Mouse (Mus musculus) bone marrow, adult 2 months (tissue): ENCODE data around the gene Ptpn5. TPM values are rescaled to one million over a fixed set of nuclear protein-coding genes. Genes with fewer than 3 reads are reported as not detected.
A peak's percentile ranks its signal among the peaks of the same experiment; 100 is the strongest.

Experiments
- H3K27ac ChIP-seq: fragments of 200-500 bp; 2 replicates; pipeline ENCODE4 v1.5.1; 2012; ENCODE audit warnings: low read depth, mild to moderate bottlenecking, control low read depth, inconsistent platforms, low read length; ENCODE audit not compliant: control insufficient read depth, poor library complexity, insufficient read depth
- H3K4me1 ChIP-seq: fragments of 200-500 bp; 2 replicates; pipeline ENCODE4 v1.6.1; 2011; ENCODE audit warnings: low read length; ENCODE audit not compliant: control insufficient read depth, insufficient read depth
- H3K4me3 ChIP-seq: fragments of 200-500 bp; replicated peaks from 2 replicates; pipeline ENCODE3; 2011; ENCODE audit warnings: mild to moderate bottlenecking, low read depth, low read length, control low read depth; ENCODE audit not compliant: control insufficient read depth
- CTCF ChIP-seq: fragments of 200-500 bp; IDR thresholded peaks from 2 replicates; pipeline ENCODE4 v1.5.1; 2011; ENCODE audit warnings: low read length, control low read depth; ENCODE audit not compliant: control insufficient read depth, insufficient read depth
- POLR2A ChIP-seq: fragments of 200-500 bp; IDR thresholded peaks from 2 replicates; pipeline ENCODE4 v1.6.1; 2011; ENCODE audit warnings: low read depth, mild to moderate bottlenecking, control low read depth, low read length, borderline replicate concordance; ENCODE audit not compliant: control insufficient read depth
- WGBS: fragments of 180-500 bp; shearing (Covaris S2); methylation state at CpG from one replicate; pipeline ENCODE4 v1.1.7; 2018; 5-methylcytosine and 5-hydroxymethylcytosine counted together
- polyA plus RNA-seq: library from polyadenylated mRNA; stranded (reverse); fragments of >200 nt; gene quantifications from 2 replicates; pipeline ENCODE4 v1.2.4, GENCODE M21; 2011; ENCODE audit warnings: low replicate concordance; ENCODE audit not compliant: missing spikeins, insufficient read depth, insufficient read length

The Ptpn5 gene
- polyA plus RNA-seq, 1 experiment: not detected

DNA sequence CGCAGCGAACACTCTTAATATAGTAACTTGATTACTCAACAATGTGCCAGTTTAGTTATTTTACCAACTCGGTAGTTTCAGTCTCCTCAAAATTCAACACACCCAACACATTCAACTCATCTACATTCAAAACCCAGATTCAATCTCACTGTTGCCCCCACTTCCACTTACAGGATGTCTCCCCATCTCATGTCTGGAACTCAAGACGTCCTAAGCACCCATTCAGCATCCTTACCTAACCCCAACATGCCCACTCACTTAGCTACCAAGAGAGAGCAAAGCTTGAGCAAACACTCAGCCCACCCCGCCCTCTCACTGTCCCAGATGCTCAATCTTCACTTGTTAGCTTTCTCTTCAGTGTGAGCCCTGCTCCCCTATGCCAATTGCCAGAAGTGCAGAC lies 71.9 kb downstream of the Ptpn5 start:
- WGBS: 51% methylated on average over 5 of the region's 5 CpGs
- peaks cover 2% of the 10 kb centered on the region; the same call in 1 of the 2 replicates for H3K4me1 ChIP-seq
- no peak overlapping the region for H3K4me3 ChIP-seq
- no peak for TF ChIP-seq POLR2A
- no peak for TF ChIP-seq CTCF
- no peak overlapping the region for H3K27ac ChIP-seq

DNA sequence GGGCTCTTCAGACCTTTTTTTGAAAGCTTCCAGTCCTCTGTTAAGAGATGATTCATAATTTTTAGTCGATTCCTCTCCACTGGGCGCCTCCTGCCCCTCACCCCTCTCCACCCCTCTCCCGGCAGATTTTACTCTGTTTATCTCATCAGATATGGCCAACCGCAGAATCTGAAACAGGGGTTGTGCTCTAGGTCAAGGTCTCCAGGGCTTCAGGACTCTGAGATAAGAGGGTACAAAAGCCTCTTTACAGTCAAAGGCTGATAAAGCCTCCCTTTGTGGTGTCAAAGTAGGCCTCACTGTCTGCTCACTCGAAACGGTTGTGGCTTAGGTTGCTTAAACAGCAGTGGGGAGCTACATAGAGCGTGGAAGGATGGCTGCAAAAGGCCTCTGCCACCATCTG lies 74.1 kb downstream of the Ptpn5 start:
- Histone ChIP-seq H3K4me1 (peaks cover 8% of the 10 kb centered on the region), H3K27ac (no peak overlapping the region), H3K4me3 (no peak overlapping the region)
- TF ChIP-seq POLR2A (no peak), CTCF (no peak)
- 44% methylated on average over 7 of the region's 7 CpGs for WGBS

DNA sequence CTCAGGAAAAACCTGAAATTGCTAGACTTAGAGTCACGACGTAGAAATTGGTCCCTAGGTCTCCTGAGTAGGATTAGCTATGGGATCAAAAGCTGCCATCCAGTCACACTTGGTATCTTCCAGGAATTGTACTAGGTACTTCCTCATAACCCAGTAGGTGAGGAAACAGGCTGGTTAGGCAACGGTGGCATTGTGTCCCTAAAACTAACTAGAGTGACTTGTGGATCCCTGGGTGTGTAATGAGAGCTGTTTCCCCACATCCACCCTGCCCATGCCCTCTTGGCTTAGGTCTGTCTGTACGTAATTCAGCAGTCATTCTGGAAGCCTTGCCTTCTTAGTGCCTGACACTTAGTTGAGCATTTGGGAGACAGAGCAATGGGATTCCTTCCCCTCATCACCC lies 77.2 kb downstream of the Ptpn5 start:
- no peak for TF ChIP-seq CTCF
- no peak for TF ChIP-seq POLR2A
- Histone ChIP-seq H3K4me3 (no peak overlapping the region), H3K27ac (no peak overlapping the region), H3K4me1 (peaks cover 8% of the 10 kb centered on the region)
- WGBS: 35% methylated on average over 4 of the region's 4 CpGs

DNA sequence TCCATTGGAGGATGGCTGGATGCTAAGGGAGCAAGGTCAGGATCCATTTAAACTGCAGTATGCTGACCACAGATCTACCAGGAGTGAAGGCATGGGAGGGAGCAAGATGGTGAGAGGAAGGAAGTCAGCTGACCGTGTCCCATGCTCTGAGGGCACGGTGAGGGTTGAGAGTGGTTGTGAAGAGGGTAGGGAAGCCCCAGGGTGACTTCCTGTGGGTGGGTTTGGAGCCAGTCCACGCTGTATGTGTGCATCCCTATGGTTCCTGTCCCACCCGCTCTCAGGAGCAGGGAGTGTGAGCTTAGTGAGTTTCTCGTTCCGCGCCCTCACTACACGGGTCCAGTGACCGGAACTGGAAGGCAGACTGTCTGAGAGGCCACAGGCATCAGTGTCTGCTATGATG lies 77.7 kb downstream of the Ptpn5 start:
- no peak for TF ChIP-seq CTCF
- TF ChIP-seq POLR2A: no peak
- Histone ChIP-seq H3K27ac (peak overlapping the region; percentile 48), H3K4me3 (peak overlapping the region; percentile 11), H3K4me1 (peaks cover 8% of the 10 kb centered on the region)
- 9% methylated on average over 9 of the region's 9 CpGs for WGBS

DNA sequence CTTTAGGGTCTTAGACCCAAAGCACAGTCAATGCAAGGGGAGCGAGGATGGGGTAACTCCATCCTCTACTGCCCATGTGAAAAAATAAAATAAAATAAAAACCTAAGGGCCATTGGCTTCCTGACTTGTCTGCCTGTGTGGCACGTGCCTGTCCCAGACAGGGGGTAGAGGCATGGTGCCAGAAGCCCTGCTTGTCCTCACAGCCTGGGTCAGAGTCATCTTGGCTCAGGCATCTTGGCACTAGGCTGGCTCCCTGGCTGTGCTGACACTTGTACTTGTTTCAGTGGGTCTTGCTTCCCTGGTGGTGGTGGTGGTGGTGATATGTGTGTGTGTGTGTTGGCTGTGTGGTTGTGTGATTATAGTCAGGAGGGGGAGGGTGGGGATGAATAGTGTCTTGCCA lies 78.8 kb downstream of the Ptpn5 start:
- Histone ChIP-seq H3K27ac (no peak overlapping the region), H3K4me1 (peaks cover 8% of the 10 kb centered on the region), H3K4me3 (no peak overlapping the region)
- 52% methylated on average over 2 of the region's 2 CpGs for WGBS
- no peak for TF ChIP-seq POLR2A
- TF ChIP-seq CTCF: no peak

DNA sequence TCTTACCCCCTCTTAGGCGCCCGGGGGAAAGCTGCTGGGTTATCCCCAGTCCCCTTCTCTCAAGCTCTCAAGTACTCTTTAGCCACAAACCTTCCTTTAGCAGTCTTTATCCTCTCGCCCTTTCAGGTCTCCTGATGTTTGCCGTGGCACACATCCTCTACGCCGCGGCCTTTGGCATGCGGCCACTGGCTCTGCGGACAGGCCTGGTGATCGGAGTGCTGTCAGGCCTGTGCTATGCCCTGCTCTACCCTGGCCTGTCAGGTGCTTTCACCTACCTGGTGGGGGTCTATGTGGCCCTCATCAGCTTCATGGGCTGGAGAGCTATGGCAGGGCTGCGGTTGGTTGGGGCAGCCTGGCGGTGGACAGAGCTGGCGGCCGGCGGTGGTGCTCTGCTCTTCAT lies 80.2 kb downstream of the Ptpn5 start:
- 84% methylated on average over 15 of the region's 15 CpGs for WGBS
- Histone ChIP-seq H3K4me1 (peaks cover 8% of the 10 kb centered on the region), H3K27ac (no peak overlapping the region), H3K4me3 (no peak overlapping the region)
- TF ChIP-seq POLR2A: no peak

DNA sequence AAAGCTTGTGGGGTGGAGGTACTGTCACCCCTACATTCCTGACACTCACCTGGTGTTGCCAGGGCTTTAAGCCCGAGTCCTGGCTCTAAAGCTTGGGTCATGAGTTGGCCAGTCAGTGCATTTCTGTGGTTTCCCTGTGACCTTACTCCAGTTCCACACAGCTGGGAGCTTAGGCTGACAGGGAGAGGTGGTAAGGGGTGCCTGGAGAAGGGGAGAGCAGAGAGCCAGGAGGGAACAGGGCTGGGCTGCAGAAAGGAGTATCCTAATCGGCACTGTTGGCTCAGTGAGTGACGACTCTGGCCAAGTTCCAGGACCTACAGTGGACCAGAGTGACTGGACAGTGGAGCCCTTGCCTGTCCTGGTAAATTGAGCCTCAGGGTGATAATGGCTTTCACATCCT lies 81.2 kb downstream of the Ptpn5 start:
- TF ChIP-seq POLR2A (no peak), CTCF (no peak)
- peaks cover 8% of the 10 kb centered on the region for H3K4me1 ChIP-seq
- no peak overlapping the region for H3K4me3 ChIP-seq
- 0 out of 2 replicates have a peak overlapping the region, but pooled peaks have one; percentile 5 for H3K27ac ChIP-seq
- 29% methylated on average over 3 of the region's 3 CpGs for WGBS

DNA sequence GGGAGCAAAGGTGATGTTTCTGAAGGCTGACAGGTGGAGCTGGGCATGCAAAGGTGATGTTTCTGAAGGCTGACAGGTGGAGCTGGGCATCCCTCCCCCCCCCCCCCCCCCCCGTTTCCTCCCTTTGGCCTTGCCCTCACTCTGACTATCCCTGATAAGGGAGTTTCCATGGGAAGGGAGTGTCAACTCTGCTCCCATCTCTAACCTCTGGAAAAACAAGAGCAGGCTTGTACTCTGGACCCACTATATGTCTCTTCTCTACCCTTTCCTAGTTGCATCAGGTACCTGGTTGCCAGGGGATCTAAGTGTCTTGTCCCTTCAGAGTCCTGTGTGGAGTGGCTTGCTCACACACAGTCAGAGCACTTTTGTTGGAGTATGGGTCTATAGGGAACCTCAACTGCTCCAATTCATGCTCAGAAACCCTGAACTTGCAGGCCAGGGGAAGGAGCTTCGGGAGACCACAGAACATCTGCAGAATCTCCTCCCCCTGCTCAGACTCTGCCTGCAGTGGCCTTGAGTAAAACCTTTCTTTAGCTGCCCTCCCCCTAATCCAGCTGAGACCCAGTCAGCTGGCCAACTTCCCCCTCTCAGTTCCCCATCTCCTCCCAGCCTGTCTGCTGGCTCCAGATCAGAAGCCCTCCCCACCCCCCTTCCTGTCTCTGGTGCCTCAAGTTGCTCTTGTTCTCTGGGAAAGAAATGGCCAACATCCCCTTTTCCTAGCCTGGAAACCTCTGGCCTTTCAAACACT lies 81.9 kb downstream of the Ptpn5 start:
- H3K27ac ChIP-seq: no peak overlapping the region; the same call in 1 of the 2 replicates
- WGBS: 0% methylated on average over 1 of the region's 2 CpGs
- TF ChIP-seq CTCF (no peak), POLR2A (no peak)
- peaks cover 7% of the 10 kb centered on the region for H3K4me1 ChIP-seq
- no peak overlapping the region for H3K4me3 ChIP-seq

DNA sequence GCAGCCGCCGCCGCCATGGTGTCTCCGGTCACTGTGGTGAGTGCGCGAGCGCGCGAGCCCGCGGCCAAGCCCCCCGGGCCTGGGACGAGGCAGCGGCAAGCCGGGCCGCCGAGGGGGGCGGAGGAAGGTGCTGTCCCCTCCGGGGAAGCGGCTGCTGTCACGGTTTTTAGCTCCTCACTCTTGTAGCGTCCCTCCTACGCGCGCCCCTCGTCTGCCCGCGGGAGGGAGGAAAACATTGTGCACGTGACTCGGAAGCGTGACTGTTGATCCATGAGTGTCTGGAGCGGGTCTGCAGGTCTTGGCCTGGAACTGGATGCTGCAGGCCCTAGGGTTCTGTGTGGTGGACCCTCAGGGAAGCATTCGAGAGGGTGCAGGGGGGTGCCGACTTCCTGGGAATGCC lies 82.7 kb downstream of the Ptpn5 start:
- Histone ChIP-seq H3K27ac (peak overlapping the region; percentile 74), H3K4me3 (peak overlapping the region; percentile 84), H3K4me1 (peaks cover 2% of the 10 kb centered on the region)
- TF ChIP-seq POLR2A (no peak), CTCF (no peak)
- whole genome bisulfite sequencing: 0% methylated on average over 33 of the region's 34 CpGs
